Mouse (Mus musculus) cerebellum, postnatal 10 days (tissue): ENCODE measurements around the gene Cdk17.
A peak's percentile ranks its signal among the peaks of the same experiment; 100 is the strongest.
"Not testable (repeated sequence)": the region's sequence is repeated elsewhere in the genome, so short reads cannot be mapped to it uniquely, and the experiment has no call there.

Experiments used
- DNase-seq, 2 experiments: peaks; one replicate each; pipeline ENCODE4 v3.0.0; 2021; ENCODE audit warnings: mixed read lengths in 2 of 2

The Cdk17 gene

GRCm38 (mm10) chr10:93143285-93143985 lies 17.2 kb upstream of the Cdk17 start:
- DNase-seq = no peak

DNA sequence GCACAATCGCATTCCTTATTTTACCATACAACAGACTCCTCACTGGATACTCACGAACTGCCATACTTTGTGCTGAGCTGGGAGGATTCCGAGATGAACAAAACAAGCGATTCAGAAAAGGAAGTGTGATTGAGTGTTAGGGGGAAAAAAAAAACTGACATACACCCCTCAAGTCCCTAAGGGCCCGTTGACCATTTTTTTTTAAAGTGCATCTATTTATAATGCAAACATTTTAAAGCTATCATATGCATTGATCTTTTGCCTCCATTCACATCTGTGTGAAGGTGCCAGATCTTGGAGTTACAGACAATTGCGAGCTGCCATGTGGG lies 16.7 kb upstream of the Cdk17 start:
- DNase-seq = no peak

GRCm38 (mm10) chr10:93144579-93144978 lies 16.1 kb upstream of the Cdk17 start:
- no peak for DNase-seq

GRCm38 (mm10) chr10:93145088-93145487 lies 15.6 kb upstream of the Cdk17 start:
- DNase-seq = peak in 1 of 2 experiments; percentile 30

DNA sequence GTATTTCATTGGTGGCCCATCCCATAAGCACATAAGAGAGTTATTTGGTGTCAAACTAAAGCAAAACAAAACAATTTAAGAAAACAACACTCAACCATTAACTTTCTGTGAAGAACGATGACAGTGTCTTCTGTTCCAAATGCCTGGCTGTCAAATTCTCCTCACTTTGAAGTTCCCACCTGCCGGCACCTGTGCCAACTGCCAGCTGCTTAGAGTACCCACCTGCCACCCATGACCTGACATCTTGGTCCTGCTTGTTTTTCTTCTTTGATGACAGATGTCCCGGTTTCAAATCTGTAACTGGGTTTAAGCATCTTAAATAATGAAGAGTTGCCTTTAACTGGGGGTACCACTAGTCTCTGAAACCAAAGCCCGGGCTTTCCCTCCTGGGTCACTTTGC lies 14.1 kb upstream of the Cdk17 start:
- DNase-seq = no peak

DNA sequence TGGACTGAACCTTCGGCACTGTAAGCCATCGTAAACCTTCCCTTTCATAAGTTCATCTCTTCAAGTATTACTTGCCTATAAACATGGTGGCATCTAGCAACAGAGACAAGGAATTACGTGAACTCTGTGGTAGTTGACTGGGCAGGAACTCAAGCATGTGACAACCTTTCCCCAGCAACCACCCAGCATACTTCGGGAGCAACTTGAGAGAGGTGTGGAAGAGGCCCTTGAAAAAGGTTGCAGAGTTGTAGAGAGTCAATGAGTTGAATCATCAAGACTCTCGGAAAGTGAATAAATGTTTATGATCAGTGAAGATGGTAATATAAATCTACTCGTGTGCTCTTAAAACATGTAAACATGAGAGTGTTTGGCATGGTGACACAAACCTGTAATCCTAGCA lies 13.0 kb upstream of the Cdk17 start:
- no peak for DNase-seq

- DNase-seq = no peak
Measured at GRCm38 (mm10) chr10:93149597-93149996, 11.1 kb upstream of the Cdk17 start.

DNA sequence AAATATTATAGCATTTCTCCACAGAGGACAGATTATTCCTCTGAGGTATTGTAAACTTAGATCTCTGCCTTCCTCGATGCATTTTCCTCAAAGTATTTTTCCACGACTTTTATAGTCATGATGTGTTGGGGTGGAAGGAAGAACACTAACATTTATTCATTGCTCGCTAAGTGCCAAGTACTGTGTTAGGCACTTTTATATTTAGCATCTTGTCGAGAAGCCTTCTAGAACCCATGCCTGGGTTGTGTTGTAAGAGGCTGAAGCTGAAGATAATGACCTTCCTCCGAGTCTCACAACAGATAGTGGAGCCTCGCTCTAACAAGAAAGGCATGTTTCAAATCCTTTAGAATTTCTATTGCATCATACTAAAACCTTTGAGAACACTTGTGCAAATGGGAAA lies 8.9 kb upstream of the Cdk17 start:
- no peak for DNase-seq

- no peak for DNase-seq
Measured at GRCm38 (mm10) chr10:93152698-93153097, 8.0 kb upstream of the Cdk17 start.

GRCm38 (mm10) chr10:93153404-93153803 lies 7.3 kb upstream of the Cdk17 start:
- DNase-seq = not testable (repeated sequence)

GRCm38 (mm10) chr10:93159651-93160496 lies 801 bp upstream of the Cdk17 start:
- no peak for DNase-seq

GRCm38 (mm10) chr10:93160497-93160806 lies 223 bp upstream of the Cdk17 start:
- DNase-seq = peak; percentile 97

DNA sequence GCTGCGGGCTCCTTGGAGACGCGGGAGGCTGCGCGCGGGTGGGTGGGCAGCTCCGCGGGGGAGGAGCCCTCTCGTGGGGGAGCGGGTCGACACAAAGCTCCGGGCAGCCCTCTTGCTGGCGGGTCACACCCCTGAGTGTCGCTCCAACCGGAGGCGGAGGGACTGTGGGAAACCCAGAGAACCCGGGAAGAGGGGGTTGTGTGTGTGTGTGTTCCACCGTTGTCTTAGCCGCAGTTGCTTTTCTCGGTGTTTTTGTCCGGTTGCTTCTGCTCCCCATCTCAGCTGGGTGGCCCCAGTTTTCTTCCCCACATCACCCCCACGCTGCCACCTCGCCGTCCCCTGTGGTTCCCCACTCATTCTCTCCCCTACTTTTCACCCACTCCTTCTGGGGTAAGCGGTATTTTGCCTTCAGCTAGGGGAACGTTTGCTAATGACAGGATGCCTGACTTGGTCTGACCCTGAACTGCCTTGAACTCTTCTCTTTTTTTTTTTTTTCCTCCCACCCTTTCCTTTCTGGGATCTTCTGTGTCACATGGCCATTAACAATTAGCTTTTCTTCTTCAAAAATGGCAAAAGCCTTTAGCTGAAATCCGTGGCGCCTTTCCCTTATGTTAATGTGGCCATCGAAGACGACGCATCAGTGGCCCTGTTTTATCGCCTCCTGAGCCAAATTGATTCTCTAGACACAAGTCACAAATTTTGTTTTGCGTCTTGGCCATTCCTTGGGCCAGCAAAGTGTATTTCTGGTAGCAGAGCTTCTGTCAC lies 1.0 kb downstream of the Cdk17 start:
- DNase-seq = peak; percentile 72 to 73

GRCm38 (mm10) chr10:93162276-93162971 lies 1.7 kb downstream of the Cdk17 start:
- DNase-seq = peak in 1 of 2 experiments; percentile 31

GRCm38 (mm10) chr10:93162972-93163660 lies 2.4 kb downstream of the Cdk17 start:
- peak in 1 of 2 experiments; percentile 34 for DNase-seq

- no peak for DNase-seq
Measured at GRCm38 (mm10) chr10:93163711-93164488, 3.2 kb downstream of the Cdk17 start.

DNA sequence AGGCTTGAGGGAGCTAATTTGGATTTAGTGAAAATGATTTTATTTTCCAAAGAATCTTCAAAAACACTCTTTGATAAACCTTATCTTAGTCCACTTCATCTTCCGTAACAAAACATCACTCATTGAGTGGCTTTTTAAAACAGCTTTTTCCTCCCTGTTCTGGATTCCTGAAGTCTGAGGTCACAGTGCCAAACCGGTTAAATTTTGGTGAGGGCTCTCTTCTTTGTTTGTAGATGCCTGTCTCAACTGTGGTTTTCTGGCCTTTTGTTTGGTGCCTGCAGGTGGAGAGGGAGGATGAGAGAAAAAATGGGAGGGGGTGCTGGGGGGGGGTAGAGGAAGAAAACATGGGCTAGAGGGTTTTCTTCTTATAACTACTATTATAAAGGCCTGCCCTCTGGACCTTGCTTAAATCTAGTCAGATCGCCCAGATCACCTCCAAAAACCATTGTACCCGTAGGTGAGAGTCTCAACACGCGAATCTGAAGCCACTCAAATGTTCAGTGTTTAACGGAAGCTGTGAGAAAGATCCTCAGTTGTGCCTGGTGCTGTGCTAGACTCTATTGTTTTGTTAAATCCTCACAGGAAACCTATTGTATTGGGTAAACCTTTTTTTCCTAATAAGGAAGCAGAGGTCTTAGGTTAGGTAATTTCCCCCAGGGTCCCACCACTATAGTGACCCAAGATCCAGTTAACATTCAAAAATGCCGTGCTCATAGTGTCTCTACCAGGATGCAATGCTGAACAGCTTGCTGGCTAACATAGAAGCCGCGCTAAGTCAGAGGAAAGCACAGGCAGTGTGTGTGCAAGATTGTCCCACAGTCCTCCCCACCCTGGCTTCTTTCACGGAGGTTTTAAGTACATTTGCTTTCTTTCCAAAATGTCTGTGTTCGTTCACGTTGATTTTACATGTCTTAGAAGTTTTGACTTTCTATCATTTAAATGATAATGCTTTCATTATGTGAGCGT lies 5.0 kb downstream of the Cdk17 start:
- DNase-seq = peak in 1 of 2 experiments; percentile 36

DNA sequence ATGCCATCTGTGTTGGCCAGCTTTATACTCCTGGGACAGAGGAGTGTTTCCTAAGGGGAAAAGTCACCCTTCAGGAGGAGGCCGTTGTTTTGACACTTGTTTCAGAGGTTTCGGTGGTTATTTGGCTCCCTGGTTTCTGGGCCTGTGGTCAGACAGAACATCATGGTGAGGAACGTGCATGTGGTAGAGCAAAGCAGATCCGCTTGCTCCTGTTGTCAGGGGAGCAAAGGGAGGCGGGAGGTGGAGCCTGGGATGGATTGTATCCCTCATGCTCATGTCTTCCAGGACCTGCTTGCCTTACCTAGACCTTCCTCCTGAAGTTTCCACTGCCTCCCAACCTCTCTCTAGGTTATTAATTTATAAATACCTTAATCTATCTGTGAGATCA lies 5.7 kb downstream of the Cdk17 start:
- peak; percentile 40 to 52 for DNase-seq

GRCm38 (mm10) chr10:93167311-93167710 lies 6.6 kb downstream of the Cdk17 start:
- DNase-seq = no peak

GRCm38 (mm10) chr10:93168067-93168466 lies 7.4 kb downstream of the Cdk17 start:
- no peak for DNase-seq
